Mouse (Mus musculus): ENCODE results near the gene Dna2. TPM values are rescaled to one million over a fixed set of nuclear protein-coding genes. Genes with fewer than 3 reads are reported as not detected.
A peak's percentile ranks its signal among the peaks of the same experiment; 100 is the strongest.

Gene Dna2
- polyA plus RNA-seq, 1 experiment from 2014 or later, result 15.9 TPM

DNA sequence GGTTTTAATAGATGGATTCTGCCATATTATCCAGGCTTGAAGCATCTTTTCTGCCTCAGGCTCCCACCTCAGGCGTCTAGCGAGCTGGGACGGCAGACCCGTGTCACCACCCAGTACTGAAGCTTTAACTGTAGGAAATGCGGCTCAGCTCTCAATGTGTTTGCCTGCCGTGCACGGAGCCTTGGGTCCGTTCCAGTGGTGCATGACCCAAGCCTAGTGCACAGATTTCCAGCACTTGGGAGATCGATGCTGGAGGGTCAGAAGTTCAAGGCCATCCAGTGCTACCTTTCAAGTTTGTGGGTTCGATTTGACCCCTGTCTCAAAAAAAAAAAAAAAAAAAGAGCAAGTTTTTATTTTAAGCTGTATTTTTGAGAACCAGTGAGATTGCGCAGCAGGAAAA, 19.0 kb downstream of the Dna2 start:
- Histone ChIP-seq H3K27ac (ENCODE audit: low read length) (no peak overlapping the region), H3K9ac (replicated peaks; ENCODE audit: low read depth, low read length) (no peak overlapping the region), H3K9me3 (ENCODE audit: control insufficient read depth, low read depth, low read length) (no peaks in the 10 kb centered on the region), H3K4me1 (ENCODE audit: control insufficient read depth, insufficient read depth, low read length) (no peaks in the 10 kb centered on the region), H3K27me3 (ENCODE audit: control insufficient read depth, insufficient read depth, low read length) (no peaks in the 10 kb centered on the region), H3K4me3 (ENCODE audit: low read depth, low read length) (no peak overlapping the region), H3K4me2 (replicated peaks; ENCODE audit: low read depth, low read length) (no peak overlapping the region), H3K36me3 (ENCODE audit: control insufficient read depth, insufficient read depth, low read length) (peaks cover 35% of the 10 kb centered on the region)
- 93% methylated on average over 11 of the region's 11 CpGs for WGBS
- no peak for ATAC-seq (ENCODE audit: insufficient number of reproducible peaks, insufficient read depth, low FRiP score, low read depth)

- no peaks in the 10 kb centered on the region for H3K4me1 ChIP-seq (ENCODE audit: control insufficient read depth, insufficient read depth, low read length)
- H3K36me3 ChIP-seq (ENCODE audit: control insufficient read depth, insufficient read depth, low read length), result peaks cover 30% of the 10 kb centered on the region
- no peak overlapping the region for H3K4me2 ChIP-seq (replicated peaks; ENCODE audit: low read depth, low read length)
- no peak overlapping the region for H3K4me3 ChIP-seq (ENCODE audit: low read depth, low read length)
- WGBS, result 93% methylated on average over 15 of the region's 15 CpGs
- H3K9me3 ChIP-seq (ENCODE audit: control insufficient read depth, low read depth, low read length), result no peaks in the 10 kb centered on the region
- H3K27ac ChIP-seq (ENCODE audit: low read length), result no peak overlapping the region
- no peak for ATAC-seq (ENCODE audit: insufficient number of reproducible peaks, insufficient read depth, low FRiP score, low read depth)
- no peaks in the 10 kb centered on the region for H3K27me3 ChIP-seq (ENCODE audit: control insufficient read depth, insufficient read depth, low read length)
- no peak overlapping the region for H3K9ac ChIP-seq (replicated peaks; ENCODE audit: low read depth, low read length)
Observed at GRCm38 (mm10) chr10:62966291-62966690, 19.5 kb downstream of the Dna2 start.

DNA sequence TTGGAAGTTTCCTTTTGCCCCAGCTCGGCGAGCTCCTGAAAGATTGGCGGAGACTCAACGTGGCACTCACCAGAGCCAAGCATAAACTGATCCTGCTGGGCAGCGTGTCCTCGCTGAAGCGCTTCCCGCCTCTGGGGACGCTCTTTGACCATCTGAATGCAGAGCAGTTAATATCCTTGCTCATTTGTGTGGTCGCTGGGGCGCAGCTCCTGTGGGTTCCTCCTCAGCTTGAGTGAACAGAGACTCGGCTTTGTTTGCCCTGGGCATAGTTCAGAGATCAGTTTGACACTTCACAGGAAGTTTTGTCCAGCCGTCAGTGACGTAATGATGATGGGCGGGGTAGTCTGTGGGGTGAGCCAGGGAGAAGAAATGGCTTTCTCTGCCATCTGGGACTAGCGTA, 25.0 kb downstream of the Dna2 start:
- WGBS, result 74% methylated on average over 16 of the region's 16 CpGs
- Histone ChIP-seq H3K9me3 (ENCODE audit: control insufficient read depth, low read depth, low read length) (no peaks in the 10 kb centered on the region), H3K4me3 (ENCODE audit: low read depth, low read length) (no peak overlapping the region), H3K4me1 (ENCODE audit: control insufficient read depth, insufficient read depth, low read length) (no peaks in the 10 kb centered on the region), H3K4me2 (replicated peaks; ENCODE audit: low read depth, low read length) (no peak overlapping the region), H3K27me3 (ENCODE audit: control insufficient read depth, insufficient read depth, low read length) (no peaks in the 10 kb centered on the region), H3K36me3 (ENCODE audit: control insufficient read depth, insufficient read depth, low read length) (peaks cover 10% of the 10 kb centered on the region), H3K9ac (replicated peaks; ENCODE audit: low read depth, low read length) (no peak overlapping the region), H3K27ac (ENCODE audit: low read length) (no peak overlapping the region)
- ATAC-seq (ENCODE audit: insufficient number of reproducible peaks, insufficient read depth, low FRiP score, low read depth), result no peak

DNA sequence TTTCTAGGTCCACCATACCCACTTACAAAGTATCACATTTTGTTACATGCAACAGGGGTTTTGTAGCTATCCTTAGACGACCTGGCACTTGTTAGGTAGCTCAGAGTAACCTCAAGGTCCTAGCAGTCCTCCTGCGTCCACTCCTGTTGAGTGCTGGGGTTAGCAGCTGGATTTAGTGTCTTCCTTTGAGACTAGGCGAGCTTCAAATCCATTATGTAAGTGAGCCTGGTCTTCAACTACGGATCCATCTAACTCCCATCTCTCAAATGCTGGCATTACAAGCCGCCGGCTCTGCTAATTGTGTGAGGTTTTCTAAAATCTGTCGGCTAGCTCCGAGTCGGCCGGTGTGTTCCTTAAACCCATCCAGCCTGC, 32.8 kb downstream of the Dna2 start:
- Histone ChIP-seq H3K36me3 (ENCODE audit: control insufficient read depth, insufficient read depth, low read length) (peaks cover 8% of the 10 kb centered on the region; the same call in 1 of the 2 replicates), H3K4me3 (ENCODE audit: low read depth, low read length) (peak overlapping the region; percentile 92), H3K9me3 (ENCODE audit: control insufficient read depth, low read depth, low read length) (no peaks in the 10 kb centered on the region), H3K4me1 (ENCODE audit: control insufficient read depth, insufficient read depth, low read length) (peaks cover 7% of the 10 kb centered on the region; the same call in 1 of the 2 replicates), H3K4me2 (replicated peaks; ENCODE audit: low read depth, low read length) (peak overlapping the region; percentile 44), H3K9ac (replicated peaks; ENCODE audit: low read depth, low read length) (peak overlapping the region; percentile 71), H3K27ac (ENCODE audit: low read length) (no peak overlapping the region), H3K27me3 (ENCODE audit: control insufficient read depth, insufficient read depth, low read length) (no peaks in the 10 kb centered on the region)
- WGBS, result 10% methylated on average over 10 of the region's 10 CpGs
- no peak for ATAC-seq (ENCODE audit: insufficient number of reproducible peaks, insufficient read depth, low FRiP score, low read depth)

DNA sequence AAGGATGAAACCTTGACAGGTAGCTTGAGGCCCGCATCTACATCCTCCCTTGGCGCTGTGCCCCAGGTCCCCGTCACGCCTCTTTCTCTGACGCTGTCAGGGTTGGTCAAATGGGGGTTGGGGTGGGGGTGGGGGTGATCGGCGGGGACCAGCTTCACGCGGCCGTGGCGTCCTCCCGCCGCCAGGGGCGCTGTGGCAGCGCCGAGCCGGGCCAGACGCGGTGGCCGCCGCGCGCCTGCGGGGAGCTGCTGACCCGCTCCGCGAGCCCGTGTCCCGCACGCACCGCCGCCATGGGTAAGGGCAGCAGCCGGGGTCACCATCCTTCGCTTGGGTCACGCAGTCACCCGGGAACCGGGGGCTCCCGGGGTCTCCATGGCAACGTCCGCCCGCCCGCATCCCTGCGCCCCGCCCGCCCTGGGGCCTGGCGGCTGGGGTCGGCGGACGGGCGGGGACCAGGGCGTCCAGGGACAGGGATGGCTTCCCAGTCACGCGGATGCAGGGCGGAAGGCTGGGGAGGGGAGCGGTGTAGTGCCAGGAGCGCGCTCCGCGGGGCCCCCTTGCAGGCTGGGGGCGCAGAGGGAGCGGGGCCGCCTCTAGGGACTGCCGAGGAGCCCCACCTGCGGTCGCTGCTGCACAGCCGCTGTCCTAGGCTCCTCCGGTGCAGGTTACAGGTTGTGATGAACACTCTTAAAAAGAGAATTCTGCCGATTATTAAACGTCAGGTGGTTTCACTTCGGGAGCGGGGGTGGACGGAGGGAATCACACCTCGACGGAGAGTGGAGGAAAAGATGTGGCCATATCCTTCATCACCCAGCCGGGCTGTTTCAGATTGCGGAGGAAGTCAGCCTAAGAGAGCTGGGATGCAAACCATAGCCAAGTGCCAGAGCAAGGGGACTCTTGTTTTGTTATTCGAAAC, 33.5 kb downstream of the Dna2 start, which contains the start of gene Rufy2:
Gene Rufy2 (plus strand): TSS at position 185 of the 916 bp plus-strand sequence.
- peaks cover 14% of the 10 kb centered on the region; the same call in 1 of the 2 replicates for H3K36me3 ChIP-seq (ENCODE audit: control insufficient read depth, insufficient read depth, low read length)
- peak within 1 kb of the TSS; percentile 71 for H3K27ac ChIP-seq (ENCODE audit: low read length)
- WGBS, result under 1% methylated on average over 72 of the region's 77 CpGs
- H3K4me2 ChIP-seq (replicated peaks; ENCODE audit: low read depth, low read length), result peak within 1 kb of the TSS; percentile 44
- H3K4me3 ChIP-seq (ENCODE audit: low read depth, low read length), result peak within 1 kb of the TSS; percentile 92
- peaks cover 7% of the 10 kb centered on the region; the same call in 1 of the 2 replicates for H3K4me1 ChIP-seq (ENCODE audit: control insufficient read depth, insufficient read depth, low read length)
- ATAC-seq (ENCODE audit: insufficient number of reproducible peaks, insufficient read depth, low FRiP score, low read depth), result peak; percentile 91
- H3K9ac ChIP-seq (replicated peaks; ENCODE audit: low read depth, low read length), result peak within 1 kb of the TSS; percentile 71
- H3K9me3 ChIP-seq (ENCODE audit: control insufficient read depth, low read depth, low read length), result no peaks in the 10 kb centered on the region
- no peaks in the 10 kb centered on the region for H3K27me3 ChIP-seq (ENCODE audit: control insufficient read depth, insufficient read depth, low read length)

DNA sequence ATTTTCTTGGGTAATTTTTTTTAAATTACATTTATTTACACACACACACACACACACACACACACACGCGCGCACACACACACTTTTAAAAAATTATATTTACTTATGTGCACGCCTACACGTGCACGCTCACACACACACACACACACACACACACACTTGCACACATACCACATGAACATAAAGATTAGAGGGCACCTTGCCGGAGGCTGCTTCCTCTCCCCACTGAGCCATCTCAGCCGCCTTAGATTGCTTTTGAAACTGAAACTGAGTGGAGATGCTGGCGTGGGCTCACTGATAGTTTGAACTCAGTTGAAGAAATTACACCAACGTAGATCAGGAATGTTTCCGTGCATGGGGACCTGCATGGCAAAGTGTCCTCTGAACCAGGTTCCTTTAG, 37.2 kb downstream of the Dna2 start:
- WGBS, result 90% methylated on average over 11 of the region's 11 CpGs
- H3K4me2 ChIP-seq (replicated peaks; ENCODE audit: low read depth, low read length), result no peak overlapping the region
- peaks cover 23% of the 10 kb centered on the region; the same call in 1 of the 2 replicates for H3K36me3 ChIP-seq (ENCODE audit: control insufficient read depth, insufficient read depth, low read length)
- ATAC-seq (ENCODE audit: insufficient number of reproducible peaks, insufficient read depth, low FRiP score, low read depth), result no peak
- peaks cover 7% of the 10 kb centered on the region; the same call in 1 of the 2 replicates for H3K4me1 ChIP-seq (ENCODE audit: control insufficient read depth, insufficient read depth, low read length)
- H3K9me3 ChIP-seq (ENCODE audit: control insufficient read depth, low read depth, low read length), result no peaks in the 10 kb centered on the region
- H3K27ac ChIP-seq (ENCODE audit: low read length), result no peak overlapping the region
- no peak overlapping the region for H3K9ac ChIP-seq (replicated peaks; ENCODE audit: low read depth, low read length)
- no peaks in the 10 kb centered on the region for H3K27me3 ChIP-seq (ENCODE audit: control insufficient read depth, insufficient read depth, low read length)
- no peak overlapping the region for H3K4me3 ChIP-seq (ENCODE audit: low read depth, low read length)

DNA sequence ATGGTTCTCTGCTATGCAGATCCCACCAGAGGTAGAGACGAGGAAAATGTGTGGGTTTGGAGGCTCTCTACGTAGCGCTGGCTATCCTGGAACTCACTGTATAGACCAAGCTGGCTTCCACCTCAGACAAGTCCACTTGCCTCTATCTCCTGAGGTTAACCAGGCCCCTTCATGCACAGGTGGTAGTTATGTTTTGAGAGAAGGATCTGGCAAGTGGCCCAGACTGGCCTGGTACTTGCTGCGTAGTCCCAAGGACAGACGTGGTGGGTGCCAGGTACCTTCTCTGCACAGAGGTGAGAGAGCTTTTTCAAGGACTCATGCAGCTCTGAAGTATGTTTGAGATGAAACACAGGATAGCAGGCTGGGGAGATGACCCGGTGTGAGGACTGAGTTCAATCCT, 37.7 kb downstream of the Dna2 start:
- Histone ChIP-seq H3K4me2 (replicated peaks; ENCODE audit: low read depth, low read length) (no peak overlapping the region), H3K4me1 (ENCODE audit: control insufficient read depth, insufficient read depth, low read length) (peaks cover 7% of the 10 kb centered on the region; the same call in 1 of the 2 replicates), H3K27ac (ENCODE audit: low read length) (no peak overlapping the region), H3K27me3 (ENCODE audit: control insufficient read depth, insufficient read depth, low read length) (no peaks in the 10 kb centered on the region), H3K9me3 (ENCODE audit: control insufficient read depth, low read depth, low read length) (no peaks in the 10 kb centered on the region), H3K36me3 (ENCODE audit: control insufficient read depth, insufficient read depth, low read length) (peaks cover 23% of the 10 kb centered on the region; the same call in 1 of the 2 replicates), H3K9ac (replicated peaks; ENCODE audit: low read depth, low read length) (no peak overlapping the region), H3K4me3 (ENCODE audit: low read depth, low read length) (no peak overlapping the region)
- 90% methylated on average over 6 of the region's 6 CpGs for WGBS
- ATAC-seq (ENCODE audit: insufficient number of reproducible peaks, insufficient read depth, low FRiP score, low read depth), result no peak

- H3K9ac ChIP-seq (replicated peaks; ENCODE audit: low read depth, low read length), result no peak overlapping the region
- H3K27ac ChIP-seq (ENCODE audit: low read length), result no peak overlapping the region
- no peaks in the 10 kb centered on the region for H3K4me1 ChIP-seq (ENCODE audit: control insufficient read depth, insufficient read depth, low read length)
- H3K36me3 ChIP-seq (ENCODE audit: control insufficient read depth, insufficient read depth, low read length), result peaks cover 45% of the 10 kb centered on the region
- no peaks in the 10 kb centered on the region for H3K27me3 ChIP-seq (ENCODE audit: control insufficient read depth, insufficient read depth, low read length)
- no peaks in the 10 kb centered on the region for H3K9me3 ChIP-seq (ENCODE audit: control insufficient read depth, low read depth, low read length)
- WGBS, result 36% methylated on average over 3 of the region's 3 CpGs
- ATAC-seq (ENCODE audit: insufficient number of reproducible peaks, insufficient read depth, low FRiP score, low read depth), result no peak
- no peak overlapping the region for H3K4me3 ChIP-seq (ENCODE audit: low read depth, low read length)
- no peak overlapping the region for H3K4me2 ChIP-seq (replicated peaks; ENCODE audit: low read depth, low read length)
Observed at GRCm38 (mm10) chr10:62987341-62987740, 40.5 kb downstream of the Dna2 start.

Measured in stomach, embryonic 14.5 days (tissue).